Mouse (Mus musculus): Measurements from ENCODE around the gene Mvd. TPM values are rescaled to one million over a fixed set of nuclear protein-coding genes. Genes with fewer than 3 reads are reported as not detected.

Mvd gene
- polyA plus RNA-seq, 1 experiment from 2014 or later, result 60.2 TPM

DNA sequence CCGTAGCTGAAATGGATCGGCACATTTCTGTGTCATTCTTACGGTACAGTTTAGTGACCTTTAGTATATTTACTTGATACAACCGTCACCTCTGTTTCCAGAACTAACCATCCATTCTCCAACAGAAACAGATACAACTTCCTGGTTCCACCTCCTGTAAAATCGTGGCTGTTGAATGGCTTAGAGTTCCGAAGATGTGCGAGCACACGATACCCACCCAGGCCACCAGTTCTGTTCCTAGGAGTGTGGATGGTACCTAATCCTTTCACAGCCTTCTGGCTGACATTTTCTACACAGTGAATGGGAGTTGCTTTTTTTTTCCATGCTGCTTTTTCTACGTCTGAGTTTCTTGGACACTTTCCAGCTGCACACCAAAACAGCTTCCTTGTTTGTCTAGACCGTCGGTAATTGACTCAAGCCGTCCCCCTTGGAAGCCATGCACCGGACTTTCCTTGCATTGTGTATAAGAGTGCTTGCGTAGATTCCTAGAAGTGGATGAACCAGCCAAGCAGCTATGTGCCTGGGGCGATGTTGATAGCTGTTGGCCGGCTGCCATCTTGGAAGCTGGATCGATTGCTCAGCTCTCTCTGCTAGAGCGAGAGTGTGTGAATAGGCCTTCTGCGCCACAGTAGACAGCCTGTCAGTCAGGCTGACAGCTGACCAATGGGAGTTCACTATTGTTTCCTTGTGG, 981 bp upstream of the Mvd start:
- H3K9me3 ChIP-seq (ENCODE audit: control insufficient read depth, low read length), result no peaks in the 10 kb centered on the region
- ATAC-seq (replicated peaks; ENCODE audit: low FRiP score, low TSS enrichment, low read depth) (peak; percentile 30; the same call in 1 of the 2 replicates), DNase-seq (ENCODE audit: low spot score) (peak; percentile 83)
- H3K4me3 ChIP-seq (ENCODE audit: low read depth, low read length), result peak overlapping the region; percentile 81
- H3K9ac ChIP-seq (ENCODE audit: low read length), result peak overlapping the region; percentile 74
- peaks cover 19% of the 10 kb centered on the region for H3K4me1 ChIP-seq (replicated peaks; ENCODE audit: control insufficient read depth, insufficient read depth, low read length)
- 4% methylated on average over 19 of the region's 19 CpGs for WGBS
- H3K27ac ChIP-seq (ENCODE audit: low read depth), result peak overlapping the region; percentile 96
- H3K36me3 ChIP-seq (ENCODE audit: control insufficient read depth, insufficient read depth, low read length), result peaks cover 8% of the 10 kb centered on the region; the same call in 1 of the 2 replicates
- no peaks in the 10 kb centered on the region for H3K27me3 ChIP-seq (replicated peaks; ENCODE audit: control insufficient read depth, insufficient read depth, low read length)
- peak overlapping the region; percentile 82 for H3K4me2 ChIP-seq (ENCODE audit: low read length)

DNA sequence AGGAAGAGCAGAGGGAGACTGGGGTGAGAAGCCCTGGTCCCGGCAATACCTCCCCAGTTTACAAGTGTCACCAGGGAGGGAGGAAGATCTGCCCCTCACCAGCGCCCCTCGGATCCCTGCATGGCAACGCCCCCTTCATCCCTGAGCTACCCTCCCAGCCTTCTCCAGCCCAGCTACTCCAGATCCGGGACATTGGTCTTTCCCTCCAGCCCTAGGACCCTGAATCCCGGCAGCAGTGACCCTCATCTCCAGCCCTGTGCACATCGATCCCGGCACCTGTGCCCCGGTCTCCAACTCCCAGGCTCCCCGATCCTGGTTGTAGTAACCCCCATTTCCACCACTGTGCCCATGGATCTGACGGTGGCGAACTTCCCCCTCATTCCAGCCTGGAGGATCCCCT, 441 bp downstream of the Mvd start:
- peak overlapping the region; percentile 82 for H3K4me2 ChIP-seq (ENCODE audit: low read length)
- DNase-seq (ENCODE audit: low spot score) (no peak), ATAC-seq (replicated peaks; ENCODE audit: low FRiP score, low TSS enrichment, low read depth) (no peak; the same call in 1 of the 2 replicates)
- peak overlapping the region; percentile 77 for H3K27ac ChIP-seq (ENCODE audit: low read depth)
- peak overlapping the region; percentile 56 for H3K9ac ChIP-seq (ENCODE audit: low read length)
- H3K4me3 ChIP-seq (ENCODE audit: low read depth, low read length), result peak overlapping the region; percentile 81
- peaks cover 27% of the 10 kb centered on the region for H3K4me1 ChIP-seq (replicated peaks; ENCODE audit: control insufficient read depth, insufficient read depth, low read length)
- H3K9me3 ChIP-seq (ENCODE audit: control insufficient read depth, low read length), result no peaks in the 10 kb centered on the region
- H3K27me3 ChIP-seq (replicated peaks; ENCODE audit: control insufficient read depth, insufficient read depth, low read length), result no peaks in the 10 kb centered on the region
- WGBS, result under 1% methylated on average over 12 of the region's 12 CpGs
- peaks cover 15% of the 10 kb centered on the region; the same call in 1 of the 2 replicates for H3K36me3 ChIP-seq (ENCODE audit: control insufficient read depth, insufficient read depth, low read length)

- WGBS, result 23% methylated on average over 7 of the region's 7 CpGs
- H3K27ac ChIP-seq (ENCODE audit: low read depth), result no peak overlapping the region
- H3K9me3 ChIP-seq (ENCODE audit: control insufficient read depth, low read length), result no peaks in the 10 kb centered on the region
Measured at GRCm38 (mm10) chr8:122442356-122442755, 866 bp downstream of the Mvd start.

GRCm38 (mm10) chr8:122441326-122441725, 1.9 kb downstream of the Mvd start:
- Histone ChIP-seq H3K27ac (ENCODE audit: low read depth) (no peak overlapping the region), H3K4me1 (replicated peaks; ENCODE audit: control insufficient read depth, insufficient read depth, low read length) (peaks cover 31% of the 10 kb centered on the region), H3K9ac (ENCODE audit: low read length) (no peak overlapping the region), H3K36me3 (ENCODE audit: control insufficient read depth, insufficient read depth, low read length) (peaks cover 21% of the 10 kb centered on the region), H3K4me3 (ENCODE audit: low read depth, low read length) (no peak overlapping the region), H3K27me3 (replicated peaks; ENCODE audit: control insufficient read depth, insufficient read depth, low read length) (no peaks in the 10 kb centered on the region), H3K9me3 (ENCODE audit: control insufficient read depth, low read length) (no peaks in the 10 kb centered on the region), H3K4me2 (ENCODE audit: low read length) (no peak overlapping the region)
- ATAC-seq (replicated peaks; ENCODE audit: low FRiP score, low TSS enrichment, low read depth), result no peak
- DNase-seq (ENCODE audit: low spot score), result no peak
- 87% methylated on average over 1 of the region's 1 CpGs for WGBS

More at GRCm38 (mm10) chr8:122442356-122442755, 866 bp downstream of the Mvd start:
- peak overlapping the region; percentile 81 for H3K4me3 ChIP-seq (ENCODE audit: low read depth, low read length)
- ATAC-seq (replicated peaks; ENCODE audit: low FRiP score, low TSS enrichment, low read depth) (no peak), DNase-seq (ENCODE audit: low spot score) (no peak)
- peak overlapping the region; percentile 56 for H3K9ac ChIP-seq (ENCODE audit: low read length)
- peak overlapping the region; percentile 82 for H3K4me2 ChIP-seq (ENCODE audit: low read length)
- H3K36me3 ChIP-seq (ENCODE audit: control insufficient read depth, insufficient read depth, low read length), result peaks cover 15% of the 10 kb centered on the region; the same call in 1 of the 2 replicates
- H3K27me3 ChIP-seq (replicated peaks; ENCODE audit: control insufficient read depth, insufficient read depth, low read length), result no peaks in the 10 kb centered on the region
- peaks cover 31% of the 10 kb centered on the region for H3K4me1 ChIP-seq (replicated peaks; ENCODE audit: control insufficient read depth, insufficient read depth, low read length)

- Histone ChIP-seq H3K36me3 (ENCODE audit: control insufficient read depth, insufficient read depth, low read length) (peaks cover 37% of the 10 kb centered on the region), H3K9ac (ENCODE audit: low read length) (no peak overlapping the region), H3K27me3 (replicated peaks; ENCODE audit: control insufficient read depth, insufficient read depth, low read length) (no peaks in the 10 kb centered on the region), H3K4me3 (ENCODE audit: low read depth, low read length) (no peak overlapping the region), H3K27ac (ENCODE audit: low read depth) (no peak overlapping the region), H3K4me1 (replicated peaks; ENCODE audit: control insufficient read depth, insufficient read depth, low read length) (peaks cover 22% of the 10 kb centered on the region), H3K9me3 (ENCODE audit: control insufficient read depth, low read length) (no peaks in the 10 kb centered on the region), H3K4me2 (ENCODE audit: low read length) (no peak overlapping the region)
- 92% methylated on average over 16 of the region's 16 CpGs for WGBS
- no peak for DNase-seq (ENCODE audit: low spot score)
- no peak for ATAC-seq (replicated peaks; ENCODE audit: low FRiP score, low TSS enrichment, low read depth)
Measured at GRCm38 (mm10) chr8:122439336-122439735, 3.9 kb downstream of the Mvd start.

DNA sequence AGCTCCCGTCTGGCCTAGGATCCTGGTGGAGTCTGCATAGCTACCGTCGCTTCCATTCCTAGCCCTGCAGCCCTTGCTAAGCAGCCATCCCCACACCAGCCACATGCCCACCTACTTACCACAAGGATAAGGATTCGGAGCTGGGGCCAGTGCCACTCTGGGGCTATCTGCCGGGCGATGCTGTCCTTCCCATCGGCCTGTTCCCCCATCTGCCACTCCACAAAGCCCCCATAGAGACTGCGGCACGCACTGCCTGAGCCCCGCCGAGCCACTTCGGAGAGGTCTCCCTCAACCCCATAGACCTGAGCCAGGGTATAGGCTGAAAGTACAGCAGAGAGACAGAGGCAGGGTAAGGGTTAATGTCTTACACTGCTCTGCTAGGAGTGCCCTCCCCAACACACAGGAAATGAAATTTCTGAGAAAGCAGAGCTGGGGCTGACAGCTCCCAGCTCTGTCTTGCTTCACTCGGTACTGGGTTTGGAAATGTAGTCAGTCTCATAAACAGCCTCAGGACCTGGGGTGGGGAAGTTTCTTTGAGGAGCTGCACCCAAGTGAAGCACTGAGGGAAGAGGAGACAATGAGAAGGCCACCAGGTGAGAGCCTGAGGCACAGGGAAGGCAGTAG, 5.4 kb downstream of the Mvd start:
- WGBS, result 74% methylated on average over 13 of the region's 13 CpGs
- Histone ChIP-seq H3K9ac (ENCODE audit: low read length) (no peak overlapping the region; the same call in 1 of the 2 replicates), H3K4me1 (replicated peaks; ENCODE audit: control insufficient read depth, insufficient read depth, low read length) (peaks cover 25% of the 10 kb centered on the region), H3K36me3 (ENCODE audit: control insufficient read depth, insufficient read depth, low read length) (peaks cover 42% of the 10 kb centered on the region), H3K27me3 (replicated peaks; ENCODE audit: control insufficient read depth, insufficient read depth, low read length) (no peaks in the 10 kb centered on the region), H3K9me3 (ENCODE audit: control insufficient read depth, low read length) (no peaks in the 10 kb centered on the region), H3K4me2 (ENCODE audit: low read length) (peak overlapping the region; percentile 34), H3K27ac (ENCODE audit: low read depth) (peak overlapping the region; percentile 79), H3K4me3 (ENCODE audit: low read depth, low read length) (no peak overlapping the region)
- ATAC-seq (replicated peaks; ENCODE audit: low FRiP score, low TSS enrichment, low read depth), result peak; percentile 47
- no peak for DNase-seq (ENCODE audit: low spot score)

- Histone ChIP-seq H3K9ac (ENCODE audit: low read length) (no peak overlapping the region), H3K9me3 (ENCODE audit: control insufficient read depth, low read length) (no peaks in the 10 kb centered on the region), H3K36me3 (ENCODE audit: control insufficient read depth, insufficient read depth, low read length) (peaks cover 42% of the 10 kb centered on the region), H3K27me3 (replicated peaks; ENCODE audit: control insufficient read depth, insufficient read depth, low read length) (no peaks in the 10 kb centered on the region), H3K4me1 (replicated peaks; ENCODE audit: control insufficient read depth, insufficient read depth, low read length) (peaks cover 21% of the 10 kb centered on the region), H3K4me2 (ENCODE audit: low read length) (no peak overlapping the region), H3K27ac (ENCODE audit: low read depth) (no peak overlapping the region), H3K4me3 (ENCODE audit: low read depth, low read length) (no peak overlapping the region)
- WGBS, result 87% methylated on average over 20 of the region's 20 CpGs
- DNase-seq (ENCODE audit: low spot score), result no peak
- no peak for ATAC-seq (replicated peaks; ENCODE audit: low FRiP score, low TSS enrichment, low read depth)
Measured at GRCm38 (mm10) chr8:122436586-122437125, 6.6 kb downstream of the Mvd start.

GRCm38 (mm10) chr8:122436146-122436545, 7.1 kb downstream of the Mvd start:
- Histone ChIP-seq H3K4me3 (ENCODE audit: low read depth, low read length) (no peak overlapping the region), H3K27me3 (replicated peaks; ENCODE audit: control insufficient read depth, insufficient read depth, low read length) (no peaks in the 10 kb centered on the region), H3K9me3 (ENCODE audit: control insufficient read depth, low read length) (no peaks in the 10 kb centered on the region), H3K4me2 (ENCODE audit: low read length) (no peak overlapping the region), H3K27ac (ENCODE audit: low read depth) (no peak overlapping the region), H3K9ac (ENCODE audit: low read length) (no peak overlapping the region), H3K36me3 (ENCODE audit: control insufficient read depth, insufficient read depth, low read length) (peaks cover 42% of the 10 kb centered on the region), H3K4me1 (replicated peaks; ENCODE audit: control insufficient read depth, insufficient read depth, low read length) (peaks cover 26% of the 10 kb centered on the region)
- DNase-seq (ENCODE audit: low spot score) (no peak), ATAC-seq (replicated peaks; ENCODE audit: low FRiP score, low TSS enrichment, low read depth) (no peak)
- WGBS, result 94% methylated on average over 9 of the region's 9 CpGs
